Mouse (Mus musculus) liver, embryonic 15.5 days (tissue): Measurements from ENCODE around the gene Grhl3. TPM values are rescaled to one million over a fixed set of nuclear protein-coding genes. Genes with fewer than 3 reads are reported as not detected.

Experiments
- ATAC-seq: fragments of 200-750 bp; cut with Nextera tagmentation; 2 replicates; pipeline ENCODE4 v1.8.0; 2017; ENCODE audit warnings: moderate number of reproducible peaks, mild to moderate bottlenecking, moderate library complexity; ENCODE audit not compliant: insufficient read depth
- H3K27ac ChIP-seq: fragments of 300-500 bp; sonication (generic); replicated peaks from 2 replicates; pipeline ENCODE4 v1.5.1; 2015; ENCODE audit warnings: mild to moderate bottlenecking, inconsistent platforms
- H3K27me3 ChIP-seq: fragments of 300-500 bp; sonication (generic); 2 replicates; pipeline ENCODE4 v1.6.1; 2015; ENCODE audit warnings: mild to moderate bottlenecking, inconsistent platforms
- H3K36me3 ChIP-seq: fragments of 300-500 bp; sonication (generic); replicated peaks from 2 replicates; pipeline ENCODE4 v1.6.1; 2015; ENCODE audit warnings: moderate library complexity, mild to moderate bottlenecking, inconsistent platforms
- H3K4me1 ChIP-seq: fragments of 300-500 bp; sonication (generic); replicated peaks from 2 replicates; pipeline ENCODE4 v1.6.1; 2015; ENCODE audit warnings: inconsistent platforms
- H3K4me2 ChIP-seq: fragments of 300-500 bp; sonication (generic); 2 replicates; pipeline ENCODE4 v1.6.1; 2015; ENCODE audit warnings: moderate library complexity, mild to moderate bottlenecking, inconsistent platforms
- H3K4me3 ChIP-seq: fragments of 300-500 bp; sonication (generic); replicated peaks from 2 replicates; pipeline ENCODE4 v1.5.1; 2015; ENCODE audit warnings: mild to moderate bottlenecking, inconsistent platforms
- H3K9ac ChIP-seq: fragments of 300-500 bp; sonication (generic); 2 replicates; pipeline ENCODE4 v1.6.1; 2015; ENCODE audit warnings: moderate library complexity, mild to moderate bottlenecking, inconsistent platforms
- H3K9me3 ChIP-seq: fragments of 300-500 bp; sonication (generic); replicated peaks from 2 replicates; pipeline ENCODE4 v1.6.1; 2016; ENCODE audit warnings: inconsistent platforms
- WGBS: fragments of 180-500 bp; shearing (Covaris S2); methylation state at CpG from one replicate; pipeline ENCODE4 v1.1.7; 2015; ENCODE audit warnings: mixed read lengths; ENCODE audit not compliant: insufficient replicate concordance; 5-methylcytosine and 5-hydroxymethylcytosine counted together
- polyA plus RNA-seq: library from polyadenylated mRNA; unstranded; fragments of >200 nt; fragmentation: Nextera tagmentation; extraction: Ambion mirVana; gene quantifications from 2 replicates; pipeline ENCODE4 v1.2.1, GENCODE M21; 2015

The Grhl3 gene
- polyA plus RNA-seq, 1 experiment from 2014 or later, result 0.46 TPM

DNA sequence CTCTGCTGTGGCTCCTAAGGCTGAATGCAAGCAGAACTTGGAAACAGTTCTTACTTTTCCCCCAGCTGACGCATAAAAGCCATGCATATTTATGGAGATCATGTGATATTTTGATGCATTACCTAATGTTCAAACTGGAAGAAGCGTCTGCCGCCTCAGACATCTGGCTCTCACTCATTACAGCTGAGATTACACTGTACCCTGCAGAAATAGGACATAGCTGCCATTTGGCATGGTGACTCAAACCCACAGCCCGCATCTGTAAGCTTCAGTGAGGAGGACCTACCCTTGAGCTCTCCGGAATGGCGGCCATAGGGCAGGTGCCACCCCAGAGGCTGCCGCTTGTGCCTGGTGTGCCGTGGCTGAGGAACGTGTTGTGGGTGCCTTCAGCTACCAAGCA, 42.2 kb downstream of the Grhl3 start:
- H3K9me3 ChIP-seq, result 0 out of 2 replicates have a peak, but pooled peaks cover 6% of the 10 kb centered on the region
- no peaks in the 10 kb centered on the region for H3K4me1 ChIP-seq
- no peak overlapping the region for H3K9ac ChIP-seq
- peaks cover 6% of the 10 kb centered on the region; the same call in 1 of the 2 replicates for H3K27me3 ChIP-seq
- 74% methylated on average over 9 of the region's 9 CpGs for WGBS
- no peak overlapping the region for H3K4me3 ChIP-seq
- H3K36me3 ChIP-seq, result no peaks in the 10 kb centered on the region
- no peak for ATAC-seq
- no peak overlapping the region for H3K4me2 ChIP-seq
- no peak overlapping the region for H3K27ac ChIP-seq

DNA sequence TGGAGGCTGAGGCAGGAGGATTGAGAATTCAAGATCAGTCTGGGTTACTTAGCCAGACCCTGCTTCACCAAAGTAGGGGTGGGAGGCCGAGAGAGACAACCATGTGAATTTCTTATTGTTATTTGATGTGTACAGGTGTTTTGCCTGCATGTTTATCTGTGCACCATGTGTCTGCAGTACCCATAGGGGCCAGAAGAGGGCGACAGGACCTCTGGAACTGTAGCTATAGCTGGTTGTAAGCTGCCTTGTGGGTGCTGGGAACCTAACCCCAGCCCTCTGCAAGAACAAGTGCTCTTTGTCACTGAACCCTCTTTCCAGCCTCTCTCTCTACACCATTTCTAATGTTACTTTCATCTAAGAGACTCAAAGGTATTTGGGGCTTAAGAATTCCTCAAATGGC, 43.2 kb downstream of the Grhl3 start:
- 38% methylated on average over 2 of the region's 2 CpGs for WGBS
- ATAC-seq, result no peak

DNA sequence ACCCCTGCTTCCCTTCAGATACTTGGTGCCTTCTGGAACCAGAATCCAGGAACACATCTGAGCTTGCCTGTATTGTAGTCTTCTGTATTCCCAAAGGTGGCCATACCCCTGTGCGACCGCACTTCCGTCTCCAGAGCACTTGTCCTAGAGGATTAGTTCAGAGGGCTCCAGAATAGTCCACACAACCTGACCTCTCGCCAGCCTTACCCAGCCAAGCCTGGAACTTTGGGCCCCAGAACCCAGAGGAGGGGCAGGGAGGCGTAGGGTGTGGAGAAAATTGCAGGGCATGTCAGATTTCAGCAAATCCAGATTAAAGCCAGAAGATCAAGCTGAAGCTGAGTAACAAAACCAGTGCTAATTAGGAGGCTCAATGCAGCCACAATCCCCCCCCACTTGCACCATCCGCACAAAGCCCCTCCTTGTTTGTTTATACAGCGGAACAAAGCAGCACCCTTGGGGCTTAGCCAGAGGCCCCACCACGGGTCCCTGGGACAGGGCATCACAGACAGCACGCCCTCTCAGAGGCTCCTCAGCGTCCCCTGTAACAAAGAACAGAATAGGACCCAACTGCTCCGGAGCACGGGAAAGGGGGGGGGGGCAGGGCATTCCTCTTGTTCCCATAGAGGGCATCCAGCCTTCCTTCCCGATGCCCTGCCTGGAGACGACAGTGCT, 47.3 kb downstream of the Grhl3 start:
- no peaks in the 10 kb centered on the region for H3K4me1 ChIP-seq
- no peak overlapping the region for H3K4me2 ChIP-seq
- 0 out of 2 replicates have a peak, but pooled peaks cover 6% of the 10 kb centered on the region for H3K9me3 ChIP-seq
- H3K4me3 ChIP-seq, result no peak overlapping the region
- WGBS, result 31% methylated on average over 14 of the region's 14 CpGs
- H3K27me3 ChIP-seq, result peaks cover 28% of the 10 kb centered on the region
- no peak for ATAC-seq
- H3K27ac ChIP-seq, result no peak overlapping the region
- no peak overlapping the region for H3K9ac ChIP-seq
- H3K36me3 ChIP-seq, result no peaks in the 10 kb centered on the region

More for the DNA sequence above, 43.2 kb downstream of the Grhl3 start:
- Histone ChIP-seq H3K9ac (no peak overlapping the region), H3K4me1 (no peaks in the 10 kb centered on the region), H3K27ac (no peak overlapping the region), H3K4me2 (no peak overlapping the region), H3K4me3 (no peak overlapping the region), H3K27me3 (peaks cover 16% of the 10 kb centered on the region), H3K36me3 (no peaks in the 10 kb centered on the region), H3K9me3 (0 out of 2 replicates have a peak, but pooled peaks cover 6% of the 10 kb centered on the region)

DNA sequence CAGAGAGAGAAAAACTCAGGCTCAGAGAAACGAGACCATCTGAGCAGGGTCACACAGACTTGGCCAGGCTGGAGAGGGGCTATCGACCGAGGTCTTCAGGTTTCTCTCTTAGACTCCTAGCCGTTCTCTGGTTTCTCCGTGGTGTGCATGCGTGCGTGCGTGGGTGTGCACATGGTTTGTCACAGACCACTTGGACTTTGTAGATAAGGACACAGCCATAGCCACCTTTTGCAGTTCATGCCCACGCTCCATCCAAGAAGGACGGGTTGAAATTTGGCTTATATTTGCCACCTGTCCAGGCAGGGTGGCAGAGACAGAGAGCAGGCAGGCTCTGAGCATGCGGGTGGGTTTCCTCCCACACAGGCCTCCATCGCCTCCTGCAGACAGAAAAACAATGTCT, 48.4 kb downstream of the Grhl3 start:
- H3K27me3 ChIP-seq, result peaks cover 28% of the 10 kb centered on the region
- no peak for ATAC-seq
- H3K36me3 ChIP-seq, result no peaks in the 10 kb centered on the region
- H3K27ac ChIP-seq, result no peak overlapping the region
- no peaks in the 10 kb centered on the region for H3K9me3 ChIP-seq
- H3K4me2 ChIP-seq, result no peak overlapping the region
- H3K9ac ChIP-seq, result no peak overlapping the region
- no peaks in the 10 kb centered on the region for H3K4me1 ChIP-seq
- no peak overlapping the region for H3K4me3 ChIP-seq
- WGBS, result 52% methylated on average over 12 of the region's 12 CpGs

DNA sequence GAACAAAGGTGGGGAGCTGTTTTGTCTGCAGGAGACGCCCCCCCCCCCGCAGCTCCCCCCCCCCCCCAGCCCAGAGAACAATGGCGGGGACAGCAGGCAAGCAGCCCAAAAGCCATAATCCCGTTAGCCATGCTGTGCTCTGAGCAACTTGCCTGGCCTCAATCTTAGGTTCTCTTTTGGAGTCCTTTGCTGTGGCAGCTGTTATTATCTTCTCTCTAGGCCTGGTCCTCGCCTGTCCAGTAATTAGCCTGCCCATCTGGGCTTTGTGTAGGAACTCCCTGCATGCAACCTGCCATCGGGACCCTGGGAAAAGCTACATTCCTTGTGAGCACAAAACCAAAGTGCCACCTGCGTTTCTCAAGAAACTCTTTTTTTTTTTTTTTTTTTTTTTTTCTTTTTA, 49.5 kb downstream of the Grhl3 start:
- no peak overlapping the region for H3K27ac ChIP-seq
- ATAC-seq, result no peak
- no peaks in the 10 kb centered on the region for H3K9me3 ChIP-seq
- no peaks in the 10 kb centered on the region for H3K4me1 ChIP-seq
- peaks cover 28% of the 10 kb centered on the region for H3K27me3 ChIP-seq
- no peak overlapping the region for H3K9ac ChIP-seq
- no peak overlapping the region for H3K4me2 ChIP-seq
- no peak overlapping the region for H3K4me3 ChIP-seq
- 24% methylated on average over 7 of the region's 7 CpGs for WGBS
- H3K36me3 ChIP-seq, result no peaks in the 10 kb centered on the region

DNA sequence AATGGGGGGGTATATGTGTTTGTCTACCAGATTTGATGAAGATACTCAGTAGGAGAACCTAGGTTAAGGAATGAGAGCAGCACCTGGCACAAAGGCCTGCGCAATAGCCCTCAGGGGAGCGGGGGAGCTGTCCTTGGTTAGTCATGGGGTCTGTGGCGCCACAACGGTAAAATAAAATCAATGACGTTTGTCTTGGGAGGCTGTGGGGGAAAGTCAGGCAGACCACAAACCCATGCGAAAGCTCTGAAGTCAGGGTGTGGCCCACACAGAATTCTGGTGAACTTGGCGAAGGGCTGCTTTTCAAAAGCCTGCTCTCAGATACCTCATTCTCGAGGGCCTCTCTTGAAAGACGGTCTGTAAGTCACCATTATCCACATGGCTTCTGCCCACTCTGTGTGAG, 53.0 kb downstream of the Grhl3 start:
- Histone ChIP-seq H3K27ac (no peak overlapping the region), H3K9ac (no peak overlapping the region), H3K36me3 (no peaks in the 10 kb centered on the region), H3K4me2 (no peak overlapping the region), H3K4me3 (no peak overlapping the region), H3K4me1 (no peaks in the 10 kb centered on the region; the same call in 1 of the 2 replicates), H3K27me3 (peaks cover 14% of the 10 kb centered on the region), H3K9me3 (no peaks in the 10 kb centered on the region)
- WGBS, result 41% methylated on average over 9 of the region's 9 CpGs
- no peak for ATAC-seq

DNA sequence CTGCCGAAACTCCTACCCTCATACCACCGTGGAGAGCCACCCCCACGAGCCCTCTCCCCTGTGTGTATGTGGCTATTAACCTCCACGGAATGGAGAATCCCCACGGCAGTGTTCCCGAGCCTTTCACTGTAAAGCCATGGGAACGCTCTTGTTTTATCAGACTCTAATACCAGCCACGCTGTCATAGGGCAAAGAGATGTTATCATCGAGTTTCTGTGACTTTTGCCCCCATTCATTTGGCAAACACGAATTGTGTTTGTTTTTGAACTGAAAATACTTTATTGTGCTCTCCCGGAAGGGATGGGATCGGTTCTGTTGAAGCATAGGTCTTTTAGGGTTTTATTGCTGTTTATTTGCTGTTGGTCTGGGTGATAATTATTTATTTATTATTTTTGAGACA, 55.3 kb downstream of the Grhl3 start:
- H3K4me1 ChIP-seq, result no peaks in the 10 kb centered on the region; the same call in 1 of the 2 replicates
- no peaks in the 10 kb centered on the region for H3K9me3 ChIP-seq
- 59% methylated on average over 12 of the region's 12 CpGs for WGBS
- no peak overlapping the region for H3K4me3 ChIP-seq
- H3K9ac ChIP-seq, result no peak overlapping the region
- H3K27me3 ChIP-seq, result no peaks in the 10 kb centered on the region; the same call in 1 of the 2 replicates
- ATAC-seq, result no peak
- H3K36me3 ChIP-seq, result no peaks in the 10 kb centered on the region
- H3K4me2 ChIP-seq, result no peak overlapping the region
- no peak overlapping the region for H3K27ac ChIP-seq

DNA sequence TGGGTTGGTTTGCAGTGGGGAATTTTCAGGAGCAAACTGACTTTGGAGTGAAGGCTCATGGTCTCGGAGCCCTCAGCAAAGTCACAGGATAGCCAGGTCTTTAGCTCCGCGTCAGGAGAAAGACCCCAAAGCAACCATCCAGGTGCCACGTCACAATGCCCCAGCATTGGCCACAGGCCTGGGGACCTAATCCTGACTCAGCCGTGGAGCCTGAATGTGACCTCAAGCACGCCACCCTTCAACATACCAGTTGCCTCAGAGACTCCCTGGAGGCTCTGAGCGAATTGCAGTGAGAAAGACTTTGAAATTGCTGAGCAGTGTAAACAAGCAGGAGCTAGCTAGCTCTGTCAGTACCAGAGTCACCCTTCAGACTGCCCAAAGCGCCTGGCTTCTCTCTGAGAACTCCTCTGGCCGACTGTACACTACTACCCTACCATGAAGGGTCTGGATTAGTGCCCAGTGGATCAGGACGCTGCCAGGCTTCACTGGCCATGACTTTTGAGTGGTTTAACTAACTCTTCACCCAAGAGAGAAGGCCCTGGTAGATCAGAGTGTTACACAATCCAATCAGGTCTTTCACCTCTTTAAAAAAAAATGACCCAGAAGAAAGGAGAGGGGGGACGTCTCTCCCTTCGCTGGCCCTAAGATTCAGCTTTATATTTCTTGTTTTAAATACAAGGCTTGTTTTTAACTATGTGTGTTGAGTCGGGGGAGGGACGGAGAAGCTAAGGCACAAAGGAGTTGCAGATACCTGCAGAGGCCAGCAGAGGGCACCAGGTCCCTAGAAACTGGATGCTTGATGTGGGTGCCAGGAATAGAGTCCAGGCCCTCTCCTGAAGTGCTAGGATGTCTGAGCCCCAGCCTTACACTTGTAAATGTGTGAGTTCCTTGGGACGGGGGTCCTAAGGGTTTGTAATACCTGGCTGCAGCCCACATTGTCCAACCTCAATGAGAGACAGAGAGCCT, 56.8 kb downstream of the Grhl3 start:
- Histone ChIP-seq H3K4me1 (no peaks in the 10 kb centered on the region; the same call in 1 of the 2 replicates), H3K27me3 (peaks cover 4% of the 10 kb centered on the region), H3K9me3 (no peaks in the 10 kb centered on the region), H3K4me3 (no peak overlapping the region), H3K9ac (no peak overlapping the region), H3K4me2 (no peak overlapping the region), H3K36me3 (no peaks in the 10 kb centered on the region), H3K27ac (0 out of 2 replicates have a peak overlapping the region, but pooled peaks have one; percentile 9)
- ATAC-seq, result no peak
- WGBS, result 39% methylated on average over 15 of the region's 15 CpGs

DNA sequence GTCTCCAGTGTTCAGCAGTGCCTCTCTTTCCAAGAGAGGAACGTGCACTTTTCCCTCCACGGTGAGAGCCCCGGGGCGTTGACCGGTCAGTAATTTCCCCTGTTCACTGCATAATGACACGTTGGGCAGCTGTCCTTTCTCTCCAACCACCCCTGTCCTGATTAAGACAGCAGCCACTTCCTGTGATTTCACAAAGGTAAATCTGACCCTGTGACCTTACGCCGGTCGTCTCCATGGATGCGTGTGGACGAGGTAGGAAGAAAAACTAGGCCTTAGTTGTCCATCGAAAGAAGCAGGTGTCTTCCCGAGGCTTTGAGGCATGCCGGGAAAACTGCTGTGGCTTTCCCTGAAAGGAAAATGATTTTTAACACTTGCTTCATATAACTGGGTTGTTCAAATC, 58.5 kb downstream of the Grhl3 start:
- H3K9me3 ChIP-seq, result no peaks in the 10 kb centered on the region
- peaks cover 7% of the 10 kb centered on the region for H3K27me3 ChIP-seq
- H3K36me3 ChIP-seq, result no peaks in the 10 kb centered on the region
- WGBS, result 67% methylated on average over 14 of the region's 14 CpGs
- no peak overlapping the region for H3K27ac ChIP-seq
- no peak overlapping the region for H3K4me3 ChIP-seq
- H3K4me2 ChIP-seq, result no peak overlapping the region
- H3K4me1 ChIP-seq, result no peaks in the 10 kb centered on the region; the same call in 1 of the 2 replicates
- no peak overlapping the region for H3K9ac ChIP-seq
- ATAC-seq, result no peak

DNA sequence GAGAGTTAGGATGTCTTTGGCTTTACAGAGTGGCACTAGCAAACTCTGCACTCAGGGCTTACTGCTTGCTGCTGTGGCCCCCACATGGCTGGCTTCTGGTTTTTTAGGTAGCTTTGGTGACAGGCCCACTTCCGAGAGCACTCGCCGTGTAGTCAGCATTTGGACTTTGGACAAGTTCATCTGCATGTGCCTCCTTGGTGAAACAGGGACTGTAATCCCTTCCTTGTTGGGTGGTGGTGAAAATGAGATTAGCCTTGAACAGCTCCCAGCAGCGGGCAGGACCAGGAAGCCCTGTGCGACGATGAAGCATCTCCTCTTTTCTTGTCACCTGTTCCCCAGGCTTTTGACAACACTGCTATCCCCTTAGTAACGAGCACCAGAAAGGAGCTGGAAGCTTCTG, 59.6 kb downstream of the Grhl3 start:
- 64% methylated on average over 7 of the region's 7 CpGs for WGBS
- no peak overlapping the region for H3K27ac ChIP-seq
- no peak for ATAC-seq
- no peak overlapping the region for H3K4me3 ChIP-seq
- no peaks in the 10 kb centered on the region for H3K9me3 ChIP-seq
- H3K4me2 ChIP-seq, result no peak overlapping the region
- no peak overlapping the region for H3K9ac ChIP-seq
- no peaks in the 10 kb centered on the region; the same call in 1 of the 2 replicates for H3K4me1 ChIP-seq
- H3K36me3 ChIP-seq, result no peaks in the 10 kb centered on the region
- peaks cover 7% of the 10 kb centered on the region for H3K27me3 ChIP-seq

DNA sequence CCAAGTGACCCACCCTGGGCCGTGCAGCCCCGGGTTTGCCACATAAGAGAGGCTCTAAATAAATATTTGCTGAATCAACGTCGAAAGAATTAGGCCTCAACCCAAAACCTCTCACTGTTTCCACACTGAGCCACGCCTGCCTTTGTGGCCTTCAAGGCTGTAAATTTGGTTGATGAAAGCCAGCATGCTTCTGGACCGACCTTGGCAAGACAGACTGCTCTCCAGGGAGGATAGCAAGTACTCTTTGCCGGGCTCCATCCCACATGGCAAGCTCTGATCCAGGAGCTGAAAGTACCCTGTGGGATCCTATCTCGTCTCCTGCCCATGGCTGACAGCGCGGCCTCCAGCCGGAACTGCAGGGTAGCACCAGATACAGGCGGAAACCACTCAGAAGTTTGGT, 63.9 kb downstream of the Grhl3 start:
- ATAC-seq, result no peak
- WGBS, result 71% methylated on average over 12 of the region's 12 CpGs
- Histone ChIP-seq H3K4me2 (no peak overlapping the region), H3K4me3 (no peak overlapping the region), H3K27me3 (peaks cover 7% of the 10 kb centered on the region; the same call in 1 of the 2 replicates), H3K9ac (no peak overlapping the region), H3K36me3 (no peaks in the 10 kb centered on the region), H3K27ac (no peak overlapping the region), H3K4me1 (peaks cover 16% of the 10 kb centered on the region), H3K9me3 (no peaks in the 10 kb centered on the region)
